Comparison of ENCODE assay signal across 30 mouse cellular contexts in the genomic region with DNA sequence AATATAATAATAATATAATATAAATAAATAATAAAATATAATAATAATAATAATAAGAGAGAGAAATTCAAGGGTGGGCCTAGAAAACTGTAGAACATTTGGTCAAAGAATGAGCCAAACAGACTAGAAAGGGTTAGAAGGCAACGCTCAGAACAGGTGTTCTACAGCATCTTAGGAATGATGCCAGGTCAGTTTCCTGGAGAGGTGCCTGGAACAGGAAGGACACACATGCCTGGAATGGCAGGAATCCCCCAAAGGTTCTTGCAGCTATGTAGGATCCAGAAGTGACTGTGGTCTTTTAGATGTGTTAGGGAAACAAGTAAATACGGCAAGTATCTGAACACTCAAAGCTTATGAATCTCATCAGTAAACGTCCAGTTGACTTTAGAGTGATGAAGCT. TPM values are rescaled to one million over a fixed set of nuclear protein-coding genes. Genes with fewer than 3 reads are reported as not detected.
DNase-seq lines count a peak whose midpoint lies in the region; ATAC-seq and TF ChIP-seq lines count a peak whose summit lies in the region.
"Had no signal": no experiment of that assay in that cellular context is flagged by ENCODE, and none has a peak within 500 bp of the region (broad histone marks: within the 10 kb centered on the region; RNA-seq: fewer than 3 reads in every experiment).

No protein-coding gene starts in this region.

- H3K27ac ChIP-seq in liver, adult 2 months (replicated peaks; ENCODE audit: insufficient read depth, low read depth, low read length): no peak overlapping the region; the same call in 1 of the 2 replicates
- H3K27ac ChIP-seq in liver, embryonic 12.5 days: no peak overlapping the region
- H3K27ac ChIP-seq: embryonic facial prominence, embryonic 10.5 days; embryonic facial prominence, embryonic 15.5 days; forebrain, embryonic 12.5 days; heart, embryonic 15.5 days; hindbrain, embryonic 13.5 days; limb, embryonic 13.5 days; liver, embryonic 13.5 days; midbrain, embryonic 12.5 days; neural tube, embryonic 13.5 days; stomach, embryonic 15.5 days had no signal

- no peak for TF ChIP-seq CTCF in liver, adult 2 months (IDR thresholded peaks at IDR 0.05; ENCODE audit: low read depth, low read length)

- no peak for TF ChIP-seq POLR2A in liver, adult 2 months (IDR thresholded peaks at IDR 0.05; ENCODE audit: extremely low read depth, insufficient read depth, low read length)

- no peak overlapping the region for H3K4me3 ChIP-seq in liver, adult 2 months (ENCODE audit: insufficient read depth, low read depth, low read length)
- no peak overlapping the region for H3K4me3 ChIP-seq in liver, embryonic 12.5 days
- H3K4me3 ChIP-seq: embryonic facial prominence, embryonic 10.5 days; embryonic facial prominence, embryonic 15.5 days; forebrain, embryonic 12.5 days; heart, embryonic 15.5 days; hindbrain, embryonic 13.5 days; limb, embryonic 13.5 days; liver, embryonic 13.5 days; megakaryocyte, embryonic 14.5 days; midbrain, embryonic 12.5 days; myocyte; neural tube, embryonic 13.5 days; stomach, embryonic 15.5 days had no signal

- H3K79me2 ChIP-seq in liver, adult 2 months (ENCODE audit: control insufficient read depth, insufficient read depth, low read length): peaks cover 12% of the 10 kb centered on the region; the same call in 1 of the 2 replicates

- H3K9ac ChIP-seq in liver, adult 2 months (ENCODE audit: low read depth, low read length): no peak overlapping the region
- no peak overlapping the region for H3K9ac ChIP-seq in liver, embryonic 12.5 days
- H3K9ac ChIP-seq: embryonic facial prominence, embryonic 15.5 days; forebrain, embryonic 12.5 days; heart, embryonic 15.5 days; hindbrain, embryonic 13.5 days; limb, embryonic 13.5 days; liver, embryonic 13.5 days; midbrain, embryonic 12.5 days; neural tube, embryonic 13.5 days; stomach, embryonic 15.5 days had no signal

- 86% methylated on average over 3 of the region's 3 CpGs for WGBS in liver, adult 2 months
- WGBS in liver, embryonic 12.5 days (ENCODE audit: insufficient replicate concordance): 87% methylated on average over 3 of the region's 3 CpGs

- peaks cover 9% of the 10 kb centered on the region; the same call in 1 of the 2 replicates for H3K4me1 ChIP-seq in liver, adult 2 months (ENCODE audit: control insufficient read depth, insufficient read depth, low read length)
- peaks cover 23% of the 10 kb centered on the region; the same call in 1 of the 2 replicates for H3K4me1 ChIP-seq in liver, embryonic 12.5 days
- H3K4me1 ChIP-seq: embryonic facial prominence, embryonic 15.5 days; forebrain, embryonic 12.5 days; hindbrain, embryonic 13.5 days; midbrain, embryonic 12.5 days had no signal

- H3K4me2 ChIP-seq in liver, embryonic 12.5 days: no peak overlapping the region
- H3K4me2 ChIP-seq: embryonic facial prominence, embryonic 15.5 days; forebrain, embryonic 12.5 days; heart, embryonic 15.5 days; hindbrain, embryonic 13.5 days; limb, embryonic 13.5 days; liver, embryonic 13.5 days; midbrain, embryonic 12.5 days; neural tube, embryonic 13.5 days; stomach, embryonic 15.5 days had no signal

- no peak for ATAC-seq in liver, embryonic 12.5 days
- ATAC-seq: intestine, embryonic 16.5 days; lung, postnatal 0 days had no signal

- no peaks in the 10 kb centered on the region for H3K27me3 ChIP-seq in liver, adult 2 months (ENCODE audit: control insufficient read depth, insufficient read depth, low read length)
- H3K27me3 ChIP-seq in liver, embryonic 12.5 days (replicated peaks): no peaks in the 10 kb centered on the region
- H3K27me3 ChIP-seq: CH12.LX; embryonic facial prominence, embryonic 15.5 days; forebrain, embryonic 12.5 days; heart, embryonic 15.5 days; hindbrain, embryonic 13.5 days; limb, embryonic 13.5 days; liver, embryonic 13.5 days; megakaryocyte, embryonic 14.5 days; midbrain, embryonic 12.5 days; neural tube, embryonic 13.5 days; stomach, embryonic 15.5 days had no signal

- H3K36me3 ChIP-seq in liver, adult 2 months (ENCODE audit: control insufficient read depth, insufficient read depth, low read length): no peaks in the 10 kb centered on the region
- peaks cover 29% of the 10 kb centered on the region for H3K36me3 ChIP-seq in liver, embryonic 12.5 days
- H3K36me3 ChIP-seq: heart, embryonic 15.5 days had no signal

- H3K9me3 ChIP-seq in liver, embryonic 12.5 days (replicated peaks): no peaks in the 10 kb centered on the region
- H3K9me3 ChIP-seq: embryonic facial prominence, embryonic 10.5 days; embryonic facial prominence, embryonic 15.5 days; forebrain, embryonic 12.5 days; heart, embryonic 15.5 days; hindbrain, embryonic 13.5 days; limb, embryonic 13.5 days; liver, embryonic 13.5 days; megakaryocyte, embryonic 14.5 days; midbrain, embryonic 12.5 days; neural tube, embryonic 13.5 days; stomach, embryonic 15.5 days had no signal

- peak; percentile 24 for DNase-seq in liver, adult 2 months (ENCODE audit: extremely low read depth, low read depth, low spot score)
- DNase-seq in cerebellum, adult 11-12 months: peak; percentile 59
- DNase-seq in cerebellum, adult 9-10 months: peak; percentile 70
- DNase-seq in cerebellum, postnatal 36 days: peak; percentile 54 to 60
- no peak for DNase-seq in c-Kit-positive CD71-positive TER-119-positive erythroid progenitor cells, embryonic 14.5 days (ENCODE audit: low spot score)
- DNase-seq in yolk sac, embryonic 10.5 days (ENCODE audit: low spot score): no peak
- DNase-seq: gastrocnemius, postnatal 10 days; kidney, postnatal 14 days; liver, embryonic 13.5 days; lung, adult 18-20 months; lung, postnatal 4 days; thymus, adult 2 months; thymus, postnatal 36 days had no signal

RNA-seq across cellular contexts. Expression of a gene that starts 11.2 kb away (rescaled TPM):
- 16.5 and 19.3 TPM in 2 replicates for total RNA-seq in liver, adult 2 months (2014; rRNA removed)
- 3.7 and 4.6 TPM in 2 replicates for polyA plus RNA-seq in liver, adult 2 months (2012; rRNA removed)
- polyA plus RNA-seq in liver, embryonic 12.5 days (2016; fragmentation: Nextera tagmentation; extraction: Ambion mirVana): 58.1 and 59.3 TPM in 2 replicates

RNA-seq across cellular contexts. Expression of a gene that starts 23.8 kb away (rescaled TPM):
- 40.2 and 49.9 TPM in 2 replicates for total RNA-seq in liver, adult 2 months (2014; rRNA removed)
- 16.7 and 17.7 TPM in 2 replicates for polyA plus RNA-seq in liver, adult 2 months (2012; rRNA removed)
- 9.9 and 10.0 TPM in 2 replicates for polyA plus RNA-seq in liver, embryonic 12.5 days (2016; fragmentation: Nextera tagmentation; extraction: Ambion mirVana)
- total RNA-seq: CH12.LX; granulocyte monocyte progenitor cell, adult 5-6 weeks had no signal
- polyA plus RNA-seq: embryonic facial prominence, embryonic 10.5 days; embryonic facial prominence, embryonic 15.5 days; heart, embryonic 15.5 days; kidney, embryonic 14.5 days; midbrain, embryonic 12.5 days had no signal

Comparison
In these comparisons a context has a peak if more than half of its experiments do, and no peak if none do; other contexts are left out.
1. RNA of a gene that starts 11.2 kb away (polyA plus RNA-seq): 58.1 to 59.3 TPM in liver, embryonic 12.5 days; 3.7 to 4.6 TPM in liver, adult 2 months; every median in the first group is over 10 times any median in the second.
2. DNase-seq: peak in liver, adult 2 months (single experiment), cerebellum, adult 11-12 months (single experiment), cerebellum, adult 9-10 months (single experiment) and cerebellum, postnatal 36 days (2 of 2); none in c-Kit-positive CD71-positive TER-119-positive erythroid progenitor cells, embryonic 14.5 days (single experiment) and yolk sac, embryonic 10.5 days (single experiment).